Mouse (Mus musculus) hindbrain, embryonic 10.5 days (tissue): ENCODE data around the gene Tmem240. TPM values are rescaled to one million over a fixed set of nuclear protein-coding genes. Genes with fewer than 3 reads are reported as not detected.
"Not testable (repeated sequence)": the region's sequence is repeated elsewhere in the genome, so short reads cannot be mapped to it uniquely, and the experiment has no call there.

Experiments
- DNase-seq: peaks from one replicate; pipeline ENCODE4 v3.0.0-alpha.2; 2017; ENCODE audit warnings: low spot score
- H3K27ac ChIP-seq: fragments of 300-500 bp; sonication (generic); 2 replicates; pipeline ENCODE4 v1.5.1; 2016; ENCODE audit warnings: mild to moderate bottlenecking, moderate library complexity
- H3K27me3 ChIP-seq: fragments of 300-500 bp; sonication (generic); 2 replicates; pipeline ENCODE4 v1.6.1; 2016; ENCODE audit warnings: mild to moderate bottlenecking; ENCODE audit not compliant: poor library complexity, insufficient read depth, severe bottlenecking
- H3K36me3 ChIP-seq: fragments of 300-500 bp; sonication (generic); 2 replicates; pipeline ENCODE4 v1.6.1; 2016; ENCODE audit warnings: mild to moderate bottlenecking, moderate library complexity
- H3K4me1 ChIP-seq: fragments of 300-500 bp; sonication (generic); replicated peaks from 2 replicates; pipeline ENCODE4 v1.6.1; 2016; ENCODE audit warnings: mild to moderate bottlenecking
- H3K4me3 ChIP-seq: fragments of 300-500 bp; sonication (generic); 2 replicates; pipeline ENCODE4 v1.5.1; 2016; ENCODE audit warnings: mild to moderate bottlenecking, moderate library complexity
- H3K9me3 ChIP-seq: fragments of 300-500 bp; sonication (generic); 2 replicates; pipeline ENCODE4 v1.6.1; 2016; ENCODE audit warnings: mild to moderate bottlenecking, moderate library complexity
- WGBS: fragments of 180-500 bp; shearing (Covaris S2); methylation state at CpG from one replicate; pipeline ENCODE4 v1.1.7; 2016; 5-methylcytosine and 5-hydroxymethylcytosine counted together
- polyA plus RNA-seq: library from polyadenylated mRNA; unstranded; fragments of >200 nt; fragmentation: Nextera tagmentation; extraction: Ambion mirVana; gene quantifications from 2 replicates; pipeline ENCODE4 v1.2.1, GENCODE M21; 2016

Gene Tmem240
- 0.85 and 1.6 TPM in 2 replicates for polyA plus RNA-seq

DNA sequence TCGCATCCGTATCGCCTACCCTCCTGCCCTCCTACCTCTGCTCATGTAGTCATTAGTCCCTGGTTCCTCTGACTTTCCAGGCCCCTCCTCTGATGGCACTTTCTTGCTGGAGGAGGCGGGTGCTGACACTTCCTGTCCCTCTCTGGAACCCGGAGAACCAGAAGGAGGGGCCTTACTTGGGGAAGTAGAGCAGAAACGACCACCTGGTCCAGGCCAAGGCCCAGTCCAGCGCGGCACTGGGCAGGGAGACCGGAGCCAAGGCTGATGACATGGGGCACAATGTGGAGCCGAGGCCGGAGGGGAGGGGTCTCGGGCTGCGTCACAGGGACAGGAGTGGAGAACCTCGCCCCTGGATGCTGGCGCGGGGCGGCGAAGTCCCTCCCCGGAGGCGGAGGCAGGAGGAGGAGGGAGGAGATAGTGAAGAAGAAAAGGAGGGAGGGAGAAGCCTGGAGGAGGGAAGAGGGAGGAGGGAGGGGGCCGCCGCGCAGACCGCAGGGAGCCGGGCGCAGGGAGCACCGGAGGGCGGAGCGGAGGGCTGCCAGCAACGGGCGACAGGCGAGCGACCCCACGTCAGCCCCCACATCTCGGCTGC, at the start of gene Tmem240:
Tmem240 (plus strand) TSS at position 451 of the 592 bp plus-strand sequence.
- peaks cover 36% of the 10 kb centered on the region for H3K4me1 ChIP-seq
- under 1% methylated on average over 35 of the region's 35 CpGs for WGBS
- H3K27me3 ChIP-seq, result no peaks in the 10 kb centered on the region
- peak within 1 kb of the TSS; percentile 85 for H3K4me3 ChIP-seq
- peaks cover 40% of the 10 kb centered on the region for H3K36me3 ChIP-seq
- H3K27ac ChIP-seq, result peak within 1 kb of the TSS; percentile 94
- no peaks in the 10 kb centered on the region for H3K9me3 ChIP-seq
- DNase-seq, result peak; percentile 91

DNA sequence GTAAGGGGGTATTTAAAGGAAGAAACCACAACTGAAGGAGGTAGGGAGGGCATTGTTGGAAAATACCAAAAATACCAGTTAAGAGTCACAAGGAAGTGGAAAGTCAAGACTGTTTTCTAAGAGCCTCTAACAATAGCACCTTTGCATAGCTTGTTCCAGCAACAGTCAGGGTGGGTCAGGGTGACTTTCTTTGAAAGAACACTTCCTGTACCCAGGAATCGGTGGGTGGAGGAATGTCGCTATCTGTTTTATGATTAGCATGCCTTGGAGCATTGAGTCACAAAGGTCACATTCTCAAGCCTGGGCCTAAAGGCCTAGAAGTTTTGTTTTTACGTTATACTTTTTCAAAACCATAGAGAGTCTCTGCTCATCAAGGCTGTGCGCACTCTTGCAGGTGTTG, 46.8 kb upstream of the Tmem240 start:
- not testable (repeated sequence) for H3K9me3 ChIP-seq, H3K27ac ChIP-seq, H3K36me3 ChIP-seq, DNase-seq, H3K4me3 ChIP-seq, H3K4me1 ChIP-seq, H3K27me3 ChIP-seq
- WGBS, result 92% methylated on average over 4 of the region's 4 CpGs

DNA sequence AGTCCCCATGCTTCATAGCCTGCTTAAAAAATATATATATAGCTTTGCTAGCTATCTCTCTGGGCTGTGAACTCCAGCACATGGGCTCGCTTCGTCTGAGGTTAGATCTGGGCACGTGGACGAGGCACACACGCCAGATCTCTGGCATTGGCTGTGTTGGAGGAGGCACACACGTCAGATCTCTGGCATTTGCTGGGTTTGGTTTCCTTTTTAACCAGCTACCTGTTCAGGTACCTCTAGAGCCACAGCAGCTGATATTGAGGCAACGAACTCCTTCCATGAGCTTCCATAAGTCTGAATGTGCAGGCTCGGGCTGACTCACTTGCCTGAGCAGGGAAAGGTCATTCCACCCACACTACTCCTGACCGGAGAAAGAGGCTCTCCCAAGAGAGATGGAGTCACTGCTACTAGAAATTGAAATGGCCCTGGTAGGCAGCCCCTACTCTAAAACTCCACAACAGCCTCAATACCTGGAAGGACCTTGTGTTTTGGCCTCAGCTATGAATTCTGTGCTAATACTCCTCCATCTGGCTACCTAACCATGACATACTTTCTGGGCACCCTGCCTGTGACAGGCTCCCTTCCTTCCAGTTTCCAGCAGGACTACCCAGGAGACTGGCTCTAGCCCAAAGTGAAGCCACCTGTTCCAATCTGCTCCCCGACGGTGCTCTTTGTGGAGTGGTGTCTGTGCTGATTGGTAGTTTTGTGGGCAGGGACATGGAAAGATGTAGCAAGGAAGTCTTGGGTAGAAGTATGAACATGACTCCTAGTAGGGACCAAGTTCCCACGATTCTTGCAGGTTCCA, 43.8 kb upstream of the Tmem240 start:
- Histone ChIP-seq H3K4me1 (peaks cover 21% of the 10 kb centered on the region), H3K36me3 (no peaks in the 10 kb centered on the region), H3K27ac (no peak overlapping the region), H3K27me3 (peaks cover 33% of the 10 kb centered on the region), H3K4me3 (no peak overlapping the region), H3K9me3 (no peaks in the 10 kb centered on the region)
- 84% methylated on average over 12 of the region's 12 CpGs for WGBS
- DNase-seq, result no peak

DNA sequence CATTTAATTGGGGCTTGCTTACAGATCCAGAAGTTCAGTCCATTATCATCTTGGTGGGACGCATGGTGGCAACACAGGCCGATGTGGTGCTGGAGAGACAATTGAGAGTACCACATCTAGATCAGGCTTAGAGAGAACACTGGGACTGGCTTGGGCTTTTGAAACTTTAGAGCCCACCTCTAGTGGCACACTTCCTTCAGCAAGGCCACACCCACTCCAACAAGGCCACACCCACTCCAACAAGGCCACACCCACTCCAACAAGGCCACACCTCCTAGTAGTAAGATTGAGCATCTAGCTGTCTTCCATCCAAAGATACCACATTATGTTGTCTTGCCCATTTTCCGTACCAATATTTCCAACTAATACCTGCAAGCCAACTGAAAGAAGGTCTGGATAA, 42.2 kb upstream of the Tmem240 start:
- no peaks in the 10 kb centered on the region for H3K9me3 ChIP-seq
- no peaks in the 10 kb centered on the region for H3K36me3 ChIP-seq
- no peak for DNase-seq
- H3K4me3 ChIP-seq, result no peak overlapping the region
- 96% methylated on average over 3 of the region's 3 CpGs for WGBS
- peaks cover 47% of the 10 kb centered on the region for H3K27me3 ChIP-seq
- H3K4me1 ChIP-seq, result peaks cover 23% of the 10 kb centered on the region
- H3K27ac ChIP-seq, result no peak overlapping the region

DNA sequence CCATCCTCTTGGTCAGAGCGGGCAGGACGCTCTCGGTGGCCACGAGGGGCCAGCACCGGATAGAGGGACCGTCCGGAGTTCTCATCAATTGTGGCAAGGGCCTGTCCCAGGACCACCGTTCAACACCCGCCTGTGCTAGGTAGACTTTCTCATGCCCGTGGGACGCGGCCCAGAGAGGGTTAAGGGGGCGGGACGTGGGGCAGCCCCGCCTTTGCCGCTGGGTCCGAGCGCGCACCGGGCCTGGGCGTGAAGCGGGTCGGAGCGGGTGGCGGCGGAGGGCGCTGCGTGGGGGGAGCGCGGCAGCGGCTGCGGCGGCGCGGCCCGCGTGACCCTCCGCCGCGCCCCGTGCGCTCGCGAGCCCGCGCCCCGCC, 40.5 kb upstream of the Tmem240 start, which contains the start of gene Fndc10:
Fndc10 (plus strand) TSS at position 232 of the 371 bp plus-strand sequence.
- Histone ChIP-seq H3K27me3 (peaks cover 47% of the 10 kb centered on the region), H3K27ac (peak within 1 kb of the TSS; percentile 88), H3K4me1 (peaks cover 23% of the 10 kb centered on the region), H3K4me3 (peak within 1 kb of the TSS; percentile 79), H3K9me3 (no peaks in the 10 kb centered on the region), H3K36me3 (no peaks in the 10 kb centered on the region)
- 1% methylated on average over 38 of the region's 47 CpGs for WGBS
- peak; percentile 67 for DNase-seq

DNA sequence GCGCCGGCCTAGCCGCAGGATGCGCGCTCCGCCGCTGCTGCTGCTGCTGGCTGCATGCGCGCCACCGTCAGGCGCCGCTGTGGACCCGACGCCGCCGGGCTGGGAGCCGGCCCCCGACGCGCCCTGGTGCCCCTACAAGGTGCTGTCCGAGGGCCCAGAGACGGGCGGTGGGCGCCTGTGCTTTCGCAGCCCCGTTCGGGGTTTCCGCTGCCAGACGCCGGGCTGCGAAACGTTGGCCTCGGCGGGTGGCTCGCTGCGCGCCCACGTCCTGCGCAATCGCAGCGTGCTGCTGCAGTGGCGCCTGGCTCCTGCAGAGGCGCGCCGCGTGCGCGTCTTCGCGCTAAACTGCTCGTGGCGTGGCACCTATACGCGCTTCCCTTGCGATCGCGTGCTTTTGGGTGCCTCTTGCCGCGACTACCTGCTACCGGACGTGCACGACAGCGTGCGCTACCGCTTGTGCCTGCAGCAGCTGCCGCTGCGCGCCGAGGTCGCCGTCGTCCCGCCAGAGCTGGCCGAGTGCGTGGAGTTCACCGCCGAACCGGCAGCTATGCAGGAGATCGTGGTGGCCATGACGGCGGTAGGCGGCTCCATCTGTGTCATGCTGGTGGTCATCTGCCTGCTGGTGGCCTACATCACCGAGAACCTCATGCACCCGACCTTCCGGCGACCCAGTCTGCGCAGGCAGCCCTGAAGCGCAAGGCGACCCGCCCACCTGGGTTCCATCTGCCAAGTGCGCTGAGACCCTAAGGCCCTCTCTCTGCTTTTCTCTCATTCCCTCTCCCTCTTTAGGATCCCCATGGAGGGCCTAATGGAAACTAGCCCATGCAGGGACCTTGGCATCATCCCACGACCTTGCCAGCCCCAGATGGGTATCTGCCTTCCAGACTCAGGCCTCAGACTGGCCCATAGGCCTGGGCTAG, 39.9 kb upstream of the Tmem240 start:
- H3K27ac ChIP-seq, result peak overlapping the region; percentile 88
- peak overlapping the region; percentile 79 for H3K4me3 ChIP-seq
- no peaks in the 10 kb centered on the region for H3K9me3 ChIP-seq
- peak; percentile 65 for DNase-seq
- under 1% methylated on average over 92 of the region's 92 CpGs for WGBS
- no peaks in the 10 kb centered on the region for H3K36me3 ChIP-seq
- peaks cover 47% of the 10 kb centered on the region for H3K27me3 ChIP-seq
- H3K4me1 ChIP-seq, result peaks cover 23% of the 10 kb centered on the region

DNA sequence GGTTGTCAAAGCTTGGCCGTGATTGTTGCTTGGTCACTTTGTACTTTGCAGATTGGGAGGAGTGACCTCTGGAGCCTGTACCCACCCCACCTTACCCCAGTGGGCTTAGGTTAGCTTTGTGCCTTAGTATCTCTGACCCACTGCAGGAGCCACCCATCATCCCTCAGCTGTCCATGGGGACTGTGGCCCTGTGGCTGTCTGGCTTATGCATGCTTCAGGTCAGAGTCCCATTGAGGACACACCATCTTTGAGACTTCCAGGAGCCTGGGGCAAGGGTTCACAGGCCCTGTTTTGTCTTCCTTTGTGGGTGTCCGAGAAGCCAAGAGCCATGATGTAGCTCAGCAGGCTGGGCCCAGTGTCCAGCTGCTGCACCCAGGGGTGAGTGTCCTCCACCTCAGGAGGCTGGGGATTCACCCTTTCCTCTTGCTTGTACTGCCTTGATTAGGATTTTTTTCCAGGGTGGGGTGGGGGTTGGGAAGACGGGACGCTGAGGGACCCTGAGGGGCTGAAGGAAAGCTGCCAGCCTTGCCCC, 39.0 kb upstream of the Tmem240 start:
- Histone ChIP-seq H3K9me3 (no peaks in the 10 kb centered on the region), H3K36me3 (no peaks in the 10 kb centered on the region), H3K27ac (no peak overlapping the region), H3K27me3 (peaks cover 47% of the 10 kb centered on the region), H3K4me3 (peak overlapping the region; percentile 79), H3K4me1 (peaks cover 23% of the 10 kb centered on the region)
- 82% methylated on average over 4 of the region's 4 CpGs for WGBS
- no peak for DNase-seq

DNA sequence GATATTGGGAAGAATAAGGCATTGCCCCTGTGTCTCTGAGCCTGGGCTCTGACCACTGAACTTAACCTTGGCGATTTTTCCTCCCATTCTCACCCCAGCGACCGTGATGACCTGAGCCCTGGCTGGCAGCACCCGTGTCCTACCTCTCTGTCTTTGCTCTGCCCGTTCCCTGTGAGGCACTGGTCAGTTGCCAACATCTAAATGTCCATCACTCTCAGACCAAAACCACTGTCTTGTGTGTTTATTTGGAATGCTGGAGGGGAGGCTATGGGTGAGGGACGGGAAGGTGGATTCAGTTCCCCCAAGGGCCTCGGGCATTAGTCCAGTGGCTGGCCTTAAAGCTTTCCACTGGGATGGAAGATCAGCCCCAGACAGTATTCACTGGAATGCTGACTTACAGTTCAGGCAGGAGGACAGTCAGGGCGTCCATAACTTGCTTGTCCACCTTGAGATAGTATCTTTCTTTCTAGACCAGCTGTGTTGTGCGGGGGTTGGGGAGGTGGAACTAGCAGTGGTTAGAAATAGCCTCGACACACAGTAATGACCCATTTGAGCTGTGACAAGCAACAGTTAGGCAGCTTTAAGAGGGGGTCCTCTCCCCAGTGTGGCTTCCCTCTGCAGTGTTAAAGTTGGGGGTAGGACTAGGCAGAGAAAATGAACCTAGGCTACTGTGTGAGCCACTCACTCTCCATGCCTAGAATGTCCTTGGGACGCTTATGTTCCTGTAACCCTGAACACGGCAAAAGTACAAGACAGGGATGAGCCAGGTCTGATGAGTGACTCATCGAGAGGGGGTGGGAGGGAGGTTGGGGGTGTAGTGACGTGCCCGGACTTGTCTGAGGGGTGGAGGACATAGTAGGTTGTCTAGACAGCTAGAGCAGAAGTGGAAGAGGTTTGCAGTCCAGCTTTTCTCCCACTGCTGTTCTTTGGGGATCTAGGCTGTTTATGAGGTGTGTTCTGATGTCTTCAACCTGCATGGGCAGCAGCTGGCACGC, 38.0 kb upstream of the Tmem240 start:
- peaks cover 47% of the 10 kb centered on the region for H3K27me3 ChIP-seq
- WGBS, result 79% methylated on average over 16 of the region's 16 CpGs
- no peak overlapping the region for H3K27ac ChIP-seq
- DNase-seq, result no peak
- no peaks in the 10 kb centered on the region for H3K9me3 ChIP-seq
- peaks cover 23% of the 10 kb centered on the region for H3K4me1 ChIP-seq
- no peaks in the 10 kb centered on the region for H3K36me3 ChIP-seq
- H3K4me3 ChIP-seq, result peak overlapping the region; percentile 79; the same call in 1 of the 2 replicates

DNA sequence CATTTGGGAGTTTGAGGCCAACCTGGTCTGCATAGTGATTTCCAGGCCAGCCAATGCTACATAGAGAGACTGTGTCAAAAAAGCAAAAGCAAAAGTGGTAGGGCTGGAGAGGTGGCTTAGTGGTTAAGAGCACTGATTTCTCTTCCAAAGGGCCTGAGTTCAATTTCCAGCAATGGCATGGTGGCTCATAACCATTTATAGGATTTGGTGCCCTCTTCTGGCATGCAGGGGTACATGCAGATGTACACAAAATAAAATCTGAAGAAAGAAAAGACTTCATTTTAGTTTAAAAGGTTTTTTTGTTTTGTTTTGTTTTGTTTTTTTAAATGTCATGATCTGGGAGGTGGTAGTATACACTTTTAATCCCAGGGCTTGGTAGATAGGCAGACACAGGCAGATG, 34.2 kb upstream of the Tmem240 start:
- DNase-seq, result no peak
- Histone ChIP-seq H3K4me1 (peaks cover 13% of the 10 kb centered on the region), H3K27ac (no peak overlapping the region), H3K27me3 (peaks cover 18% of the 10 kb centered on the region), H3K9me3 (no peaks in the 10 kb centered on the region), H3K36me3 (no peaks in the 10 kb centered on the region), H3K4me3 (no peak overlapping the region)

DNA sequence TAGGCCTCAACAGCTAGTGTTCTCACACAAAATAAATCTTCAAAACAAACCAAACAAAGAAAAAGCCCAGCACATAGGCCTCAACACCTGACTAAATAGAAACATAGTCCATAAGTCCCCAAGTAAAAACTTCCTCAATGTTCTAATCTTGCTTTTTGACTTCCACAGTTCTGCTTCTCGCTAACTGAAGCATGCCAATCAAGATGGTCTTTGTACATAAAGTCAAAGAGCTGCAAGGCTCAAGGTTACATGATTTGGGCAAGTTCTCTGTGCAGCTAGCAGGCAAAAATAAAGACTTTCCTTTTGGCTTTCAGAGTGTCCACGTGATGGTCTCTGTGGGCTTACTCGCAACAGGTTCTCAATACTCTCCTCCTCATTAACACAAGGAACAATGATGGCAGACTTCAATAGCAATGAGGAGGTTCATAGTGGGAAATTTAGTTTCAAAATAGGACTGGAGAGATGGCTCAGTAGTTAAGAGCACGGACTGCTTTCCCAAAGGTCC, 31.1 kb upstream of the Tmem240 start:
- Histone ChIP-seq H3K27me3 (no peaks in the 10 kb centered on the region), H3K36me3 (no peaks in the 10 kb centered on the region), H3K4me3 (0 out of 2 replicates have a peak overlapping the region, but pooled peaks have one; percentile 84), H3K4me1 (peaks cover 25% of the 10 kb centered on the region), H3K27ac (no peak overlapping the region), H3K9me3 (no peaks in the 10 kb centered on the region)
- WGBS, result 96% methylated on average over 4 of the region's 4 CpGs
- no peak for DNase-seq

DNA sequence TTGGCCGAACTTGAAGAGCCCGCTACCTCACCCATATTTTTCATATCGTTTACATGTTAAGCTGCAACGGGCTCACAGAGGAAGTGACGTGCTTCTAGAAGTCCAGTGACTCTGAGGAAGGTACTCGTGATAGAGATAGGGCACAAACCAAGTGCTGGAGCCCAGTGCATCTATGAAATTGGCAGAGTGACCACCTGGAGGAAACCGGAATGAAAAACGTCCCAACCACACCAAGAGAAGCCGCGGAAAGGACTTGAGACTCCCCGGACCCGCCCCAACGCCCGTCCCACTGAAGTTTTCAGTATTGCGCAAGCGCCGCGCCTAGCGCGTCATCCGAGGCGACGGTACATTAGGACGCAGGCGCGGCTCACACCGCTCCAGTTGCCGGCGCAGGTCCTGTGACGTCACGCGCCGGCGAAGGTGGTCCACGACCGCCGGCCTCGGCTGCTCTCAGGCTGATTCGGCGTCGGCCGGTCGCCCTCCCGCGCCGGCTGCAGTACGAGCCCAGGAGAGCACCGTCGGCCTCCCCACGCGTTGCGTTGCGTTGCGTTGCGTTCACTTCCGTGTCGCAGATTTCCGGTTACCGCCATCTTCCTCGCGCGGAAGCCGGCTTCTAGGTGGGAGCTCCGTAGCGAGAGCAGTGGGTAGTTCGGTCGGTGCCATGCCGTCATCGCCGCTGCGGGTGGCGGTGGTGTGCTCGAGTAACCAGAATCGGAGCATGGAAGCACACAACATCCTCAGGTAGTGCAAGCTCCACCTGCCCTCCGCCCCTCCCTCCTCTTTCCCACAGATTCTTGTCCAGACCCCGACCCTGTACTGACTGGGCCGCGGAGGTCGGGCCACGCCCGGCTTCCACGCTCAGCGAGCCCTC, 29.6 kb upstream of the Tmem240 start, which contains the start of gene Ssu72:
Ssu72 (plus strand) TSS at position 80 of the 871 bp plus-strand sequence.
- 0 out of 2 replicates have a peak, but pooled peaks cover 7% of the 10 kb centered on the region for H3K36me3 ChIP-seq
- peak within 1 kb of the TSS; percentile 95 for H3K27ac ChIP-seq
- no peaks in the 10 kb centered on the region for H3K9me3 ChIP-seq
- H3K4me1 ChIP-seq, result peaks cover 29% of the 10 kb centered on the region
- no peaks in the 10 kb centered on the region for H3K27me3 ChIP-seq
- peak within 1 kb of the TSS; percentile 84 for H3K4me3 ChIP-seq
- DNase-seq, result peak; percentile 96
- WGBS, result under 1% methylated on average over 83 of the region's 83 CpGs
